Mouse (Mus musculus) CH12.LX (cell line): ENCODE results near the gene Sgpl1.

ENCODE experiments used
- CTCF ChIP-seq, 2 experiments: IDR thresholded peaks in 1 of 2; conservative IDR thresholded peaks in 1 of 2; 2 replicates each; pipeline ENCODE4 v1.5.1; 2011 to 2012; ENCODE audit warnings: low read depth in 2 of 2, low read length in 2 of 2, improper control_type of control experiment in 1 of 2, inconsistent platforms in 1 of 2, mild to moderate bottlenecking in 1 of 2, moderate library complexity in 1 of 2
- MAZ ChIP-seq: IDR thresholded peaks from 2 replicates; pipeline ENCODE4 v1.6.1; 2012; ENCODE audit warnings: low read depth, mild to moderate bottlenecking, inconsistent platforms, low read length, improper control_type of control experiment, moderate library complexity
- POLR2A ChIP-seq: IDR thresholded peaks from 2 replicates; pipeline ENCODE4 v1.6.1; 2011; ENCODE audit warnings: low read depth, mild to moderate bottlenecking, improper control_type of control experiment, low read length
- TBP ChIP-seq: conservative IDR thresholded peaks from 2 replicates; pipeline ENCODE4 v1.6.1; 2011; ENCODE audit warnings: low read depth, low read length, improper control_type of control experiment
- USF1 ChIP-seq: IDR thresholded peaks from 2 replicates; pipeline ENCODE4 v1.6.1; 2014; ENCODE audit warnings: low read depth, mild to moderate bottlenecking, inconsistent platforms, low read length, improper control_type of control experiment
- ZC3H11A ChIP-seq: IDR thresholded peaks from 2 replicates; pipeline ENCODE4 v1.6.1; 2012; ENCODE audit warnings: low read depth, mild to moderate bottlenecking, inconsistent platforms, low read length, improper control_type of control experiment
- ZNF384 ChIP-seq: IDR thresholded peaks from 2 replicates; pipeline ENCODE4 v1.6.1; 2012; ENCODE audit warnings: low read depth, low read length, improper control_type of control experiment, inconsistent platforms

DNA sequence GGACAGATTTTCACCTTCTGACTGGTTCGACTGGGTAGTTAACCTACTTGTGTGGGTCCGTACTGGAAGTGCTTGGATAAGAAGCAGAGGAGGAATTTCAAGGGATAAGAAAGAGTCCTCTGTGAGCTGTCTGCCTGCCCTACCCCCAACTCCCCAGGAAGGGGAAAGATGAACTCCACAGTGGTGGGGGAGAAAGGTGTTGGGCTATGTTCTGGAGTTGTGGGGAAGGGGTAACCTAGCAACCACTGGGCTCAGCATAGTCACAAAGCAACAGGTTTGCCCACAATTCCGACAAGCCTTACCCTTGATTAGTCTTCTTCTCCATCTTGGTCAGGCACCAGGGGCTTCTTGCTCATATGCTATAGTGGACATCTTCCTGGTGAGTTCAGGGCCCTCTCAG lies 24.2 kb upstream of the Sgpl1 start, which contains the start of gene Tbata:
- TF ChIP-seq ZNF384 (no peak), CTCF (conservative IDR thresholded peaks at IDR 0.05 in 1 of 2, IDR thresholded peaks at IDR 0.05 in 1 of 2; ENCODE audit: low read depth in 2 of 2, low read length in 2 of 2) (no peak), MAZ (no peak), POLR2A (no peak), ZC3H11A (no peak), USF1 (no peak), TBP (no peak)
